Mouse (Mus musculus) cerebellum, adult 2 months (tissue): ENCODE data around the gene Apof.

Experiments used
- CTCF ChIP-seq: fragments of 200-500 bp; IDR thresholded peaks from 2 replicates; pipeline ENCODE4 v1.5.1; 2011; ENCODE audit warnings: low read depth, mild to moderate bottlenecking, control low read depth, low read length, moderate library complexity, borderline replicate concordance; ENCODE audit not compliant: insufficient read depth
- POLR2A ChIP-seq: fragments of 200-500 bp; IDR thresholded peaks from 2 replicates; pipeline ENCODE4 v1.6.1; 2011; ENCODE audit warnings: low read length, control low read depth, borderline replicate concordance; ENCODE audit not compliant: insufficient read depth

DNA sequence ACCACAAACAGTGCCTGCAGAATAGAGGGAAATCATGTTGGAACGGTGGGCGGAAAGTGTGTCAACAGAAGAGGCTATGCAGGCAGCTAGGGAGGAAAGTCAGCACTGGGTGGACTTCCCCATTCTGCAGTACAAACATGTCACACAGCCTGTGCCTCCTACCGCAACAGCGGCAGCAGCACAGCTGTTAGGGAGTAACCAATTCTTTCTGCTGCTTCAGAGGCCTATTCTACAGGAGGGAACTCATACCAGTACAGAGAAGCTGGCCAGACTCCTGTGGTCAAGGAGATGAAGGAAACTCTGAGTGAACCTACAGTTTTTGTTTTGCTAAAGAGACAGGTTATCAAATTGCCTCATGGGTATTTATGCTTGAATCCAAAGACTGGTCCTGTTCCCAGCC is 9.5 kb upstream of the Apof start:
- no peak for TF ChIP-seq CTCF
- TF ChIP-seq POLR2A: no peak
